Mouse (Mus musculus) liver, postnatal 0 days (tissue): ENCODE measurements around the gene Card6.

Experiments
- CTCF ChIP-seq: sonication (generic); IDR thresholded peaks from 2 replicates; pipeline ENCODE4 v1.5.1; 2016; ENCODE audit warnings: antibody characterized with exemption, low read depth
- EP300 ChIP-seq: IDR thresholded peaks from 2 replicates; pipeline ENCODE4 v1.6.1; 2016; ENCODE audit warnings: antibody characterized with exemption, low read depth, mild to moderate bottlenecking

GRCm38 (mm10) chr15:5063635-5064034 lies 44.7 kb downstream of the Card6 start, which contains the start of gene C7:
- TF ChIP-seq CTCF (no peak), EP300 (no peak)
